In genomic region chr1:38439751-38440470, GRCm38 (mm10) we compare ENCODE assay signal across 11 mouse cellular contexts.
A peak's percentile ranks its signal among the peaks of the same experiment; 100 is the strongest.
DNase-seq lines count a peak whose midpoint lies in the region; ATAC-seq and TF ChIP-seq lines count a peak whose summit lies in the region.
"Had no signal": no experiment of that assay in that cellular context is flagged by ENCODE, and none has a peak within 500 bp of the region (broad histone marks: within the 10 kb centered on the region; RNA-seq: fewer than 3 reads in every experiment).

No protein-coding gene starts in this region.

- no peak for TF ChIP-seq CTCF in intestine, postnatal 0 days (IDR thresholded peaks at IDR 0.05; ENCODE audit: low read depth)
- no peak for TF ChIP-seq CTCF in forebrain, postnatal 0 days (IDR thresholded peaks at IDR 0.05; ENCODE audit: low read depth)
- no peak for TF ChIP-seq CTCF in gastrocnemius, adult 2 months (IDR thresholded peaks at IDR 0.05)

- no peak overlapping the region for H3K9ac ChIP-seq in intestine, embryonic 14.5 days (ENCODE audit: low read length)
- no peak overlapping the region for H3K9ac ChIP-seq in intestine, postnatal 0 days (ENCODE audit: low read depth, low read length)
- no peak overlapping the region for H3K9ac ChIP-seq in forebrain, postnatal 0 days
- H3K9ac ChIP-seq in neural tube, embryonic 14.5 days (replicated peaks; ENCODE audit: low read depth, low read length): no peak overlapping the region
- H3K9ac ChIP-seq: embryonic facial prominence, embryonic 15.5 days; limb, embryonic 15.5 days had no signal

- H3K9me3 ChIP-seq in intestine, embryonic 14.5 days (ENCODE audit: control insufficient read depth, low read length): no peaks in the 10 kb centered on the region
- H3K9me3 ChIP-seq in intestine, postnatal 0 days (ENCODE audit: control insufficient read depth): no peaks in the 10 kb centered on the region
- no peaks in the 10 kb centered on the region for H3K9me3 ChIP-seq in forebrain, postnatal 0 days (ENCODE audit: low read length)
- no peaks in the 10 kb centered on the region for H3K9me3 ChIP-seq in neural tube, embryonic 14.5 days (ENCODE audit: control insufficient read depth, low read length)
- H3K9me3 ChIP-seq: embryonic facial prominence, embryonic 15.5 days; limb, embryonic 15.5 days had no signal

- peak overlapping the region; percentile 16; the same call in 1 of the 2 replicates for H3K4me2 ChIP-seq in intestine, embryonic 14.5 days (ENCODE audit: low read length)
- H3K4me2 ChIP-seq in intestine, postnatal 0 days (replicated peaks; ENCODE audit: low read depth): no peak overlapping the region
- H3K4me2 ChIP-seq in forebrain, postnatal 0 days (ENCODE audit: low read depth): no peak overlapping the region
- no peak overlapping the region; the same call in 1 of the 2 replicates for H3K4me2 ChIP-seq in neural tube, embryonic 14.5 days (ENCODE audit: low read depth, low read length)
- H3K4me2 ChIP-seq: embryonic facial prominence, embryonic 15.5 days; limb, embryonic 15.5 days had no signal

- peak; percentile 55; the same call in 1 of the 2 replicates for ATAC-seq in intestine, embryonic 14.5 days (replicated peaks; ENCODE audit: low FRiP score, low TSS enrichment, low read depth)
- ATAC-seq in intestine, postnatal 0 days: no peak
- peak; percentile 30 for ATAC-seq in forebrain, postnatal 0 days
- peak; percentile 72 for ATAC-seq in neural tube, embryonic 14.5 days (ENCODE audit: low read depth)

- H3K4me3 ChIP-seq in intestine, embryonic 14.5 days (ENCODE audit: low read depth, low read length): no peak overlapping the region
- H3K4me3 ChIP-seq in intestine, postnatal 0 days (ENCODE audit: low read depth, low read length): no peak overlapping the region
- no peak overlapping the region for H3K4me3 ChIP-seq in forebrain, postnatal 0 days (ENCODE audit: low read depth, low read length)
- H3K4me3 ChIP-seq in neural tube, embryonic 14.5 days (ENCODE audit: low read depth, low read length): no peak overlapping the region
- H3K4me3 ChIP-seq in gastrocnemius, adult 2 months: no peak overlapping the region
- H3K4me3 ChIP-seq: embryonic facial prominence, embryonic 15.5 days; limb, embryonic 15.5 days had no signal

- 30% methylated on average over 4 of the region's 4 CpGs for WGBS in intestine, embryonic 14.5 days
- 49% methylated on average over 4 of the region's 4 CpGs for WGBS in intestine, postnatal 0 days
- WGBS in forebrain, postnatal 0 days: 27% methylated on average over 4 of the region's 4 CpGs
- 16% methylated on average over 4 of the region's 4 CpGs for WGBS in neural tube, embryonic 14.5 days

- DNase-seq in intestine, embryonic 14.5 days (ENCODE audit: low spot score): peak; percentile 67
- DNase-seq in forebrain, postnatal 0 days: peak; percentile 62
- peak; percentile 72 to 81 for DNase-seq in kidney, postnatal 4 days
- DNase-seq in gastrocnemius, adult 2 months: no peak
- no peak for DNase-seq in frontal cortex, postnatal 25 days (ENCODE audit: low spot score in 2 of 2)
- DNase-seq in urinary bladder, adult 2 months (ENCODE audit: low spot score): no peak
- DNase-seq: thymus, postnatal 36 days had no signal

- peaks cover 54% of the 10 kb centered on the region for H3K4me1 ChIP-seq in intestine, embryonic 14.5 days (replicated peaks; ENCODE audit: control insufficient read depth, insufficient read depth, low read length)
- no peaks in the 10 kb centered on the region for H3K4me1 ChIP-seq in intestine, postnatal 0 days (replicated peaks; ENCODE audit: control insufficient read depth, insufficient read depth, low read length)
- H3K4me1 ChIP-seq in forebrain, postnatal 0 days (ENCODE audit: insufficient read depth): peaks cover 25% of the 10 kb centered on the region
- H3K4me1 ChIP-seq in neural tube, embryonic 14.5 days (ENCODE audit: control insufficient read depth, insufficient read depth, low read length): peaks cover 54% of the 10 kb centered on the region

- no peaks in the 10 kb centered on the region for H3K36me3 ChIP-seq in intestine, embryonic 14.5 days (ENCODE audit: control insufficient read depth, insufficient read depth, low read length)
- H3K36me3 ChIP-seq in intestine, postnatal 0 days (ENCODE audit: control insufficient read depth, insufficient read depth): no peaks in the 10 kb centered on the region
- H3K36me3 ChIP-seq in forebrain, postnatal 0 days (ENCODE audit: insufficient read depth): no peaks in the 10 kb centered on the region
- no peaks in the 10 kb centered on the region for H3K36me3 ChIP-seq in neural tube, embryonic 14.5 days (ENCODE audit: control insufficient read depth, insufficient read depth, low read length)
- H3K36me3 ChIP-seq: embryonic facial prominence, embryonic 15.5 days; limb, embryonic 15.5 days had no signal

- peak overlapping the region; percentile 20; the same call in 1 of the 2 replicates for H3K27ac ChIP-seq in intestine, embryonic 14.5 days (ENCODE audit: low read depth)
- H3K27ac ChIP-seq in intestine, postnatal 0 days (ENCODE audit: low read depth, low read length): no peak overlapping the region
- H3K27ac ChIP-seq in forebrain, postnatal 0 days (ENCODE audit: low read depth, low read length): peak overlapping the region; percentile 72
- H3K27ac ChIP-seq in neural tube, embryonic 14.5 days (ENCODE audit: low read depth, low read length): peak overlapping the region; percentile 76
- no peak overlapping the region for H3K27ac ChIP-seq in gastrocnemius, adult 2 months
- H3K27ac ChIP-seq: embryonic facial prominence, embryonic 15.5 days; limb, embryonic 15.5 days had no signal

- H3K27me3 ChIP-seq in intestine, embryonic 14.5 days (replicated peaks; ENCODE audit: control insufficient read depth, insufficient read depth, low read length): no peaks in the 10 kb centered on the region
- no peaks in the 10 kb centered on the region for H3K27me3 ChIP-seq in intestine, postnatal 0 days (replicated peaks; ENCODE audit: control insufficient read depth, insufficient read depth, low read length)
- H3K27me3 ChIP-seq in forebrain, postnatal 0 days (ENCODE audit: insufficient read depth, low read length): no peaks in the 10 kb centered on the region
- no peaks in the 10 kb centered on the region for H3K27me3 ChIP-seq in neural tube, embryonic 14.5 days (ENCODE audit: control insufficient read depth, insufficient read depth, low read length)
- H3K27me3 ChIP-seq: embryonic facial prominence, embryonic 15.5 days; limb, embryonic 15.5 days had no signal

- intact Hi-C loops in gastrocnemius, adult 2 months (cut with DNase I): no loop called here

Comparison
In these comparisons a context has a peak if more than half of its experiments do, and no peak if none do; other contexts are left out.
1. H3K27ac ChIP-seq: peak in intestine, embryonic 14.5 days (single experiment), forebrain, postnatal 0 days (single experiment) and neural tube, embryonic 14.5 days (single experiment); none in intestine, postnatal 0 days (single experiment) and gastrocnemius, adult 2 months (single experiment).
2. DNase-seq: peak in intestine, embryonic 14.5 days (single experiment), forebrain, postnatal 0 days (single experiment) and kidney, postnatal 4 days (2 of 2); none in gastrocnemius, adult 2 months (single experiment), frontal cortex, postnatal 25 days (0 of 2) and urinary bladder, adult 2 months (single experiment).